Mouse (Mus musculus) liver, adult 2 months (tissue): ENCODE measurements around the gene Podxl2. TPM values are rescaled to one million over a fixed set of nuclear protein-coding genes. Genes with fewer than 3 reads are reported as not detected.

ENCODE experiments used
- DNase-seq: peaks from one replicate; pipeline ENCODE4 v3.0.0-alpha.2; 2011; ENCODE audit warnings: low read depth, low spot score; ENCODE audit errors: extremely low read depth
- H3K27ac ChIP-seq: fragments of 200-500 bp; replicated peaks from 2 replicates; pipeline ENCODE4 v1.5.1; 2012; ENCODE audit warnings: low read depth, mild to moderate bottlenecking, control low read depth, inconsistent platforms, low read length; ENCODE audit not compliant: insufficient read depth
- H3K27me3 ChIP-seq: fragments of 200-500 bp; 2 replicates; pipeline ENCODE4 v1.6.1; 2012; ENCODE audit warnings: mild to moderate bottlenecking, moderate library complexity, low read length, inconsistent platforms; ENCODE audit not compliant: control insufficient read depth, insufficient read depth
- H3K36me3 ChIP-seq: fragments of 200-500 bp; 2 replicates; pipeline ENCODE4 v1.6.1; 2012; ENCODE audit warnings: low read length, inconsistent platforms; ENCODE audit not compliant: control insufficient read depth, insufficient read depth
- H3K4me1 ChIP-seq: fragments of 200-500 bp; 2 replicates; pipeline ENCODE4 v1.6.1; 2011; ENCODE audit warnings: low read length; ENCODE audit not compliant: control insufficient read depth, insufficient read depth
- H3K4me3 ChIP-seq: fragments of 200-500 bp; 2 replicates; pipeline ENCODE4 v1.5.1; 2011; ENCODE audit warnings: low read depth, mild to moderate bottlenecking, control low read depth, low read length, moderate library complexity; ENCODE audit not compliant: insufficient read depth
- H3K79me2 ChIP-seq: fragments of 200-500 bp; 2 replicates; pipeline ENCODE4 v1.6.1; 2012; ENCODE audit warnings: inconsistent platforms, mild to moderate bottlenecking, low read length, moderate library complexity; ENCODE audit not compliant: control insufficient read depth, insufficient read depth
- H3K9ac ChIP-seq: fragments of 200-500 bp; 2 replicates; pipeline ENCODE4 v1.6.1; 2012; ENCODE audit warnings: low read depth, mild to moderate bottlenecking, control low read depth, inconsistent platforms, low read length
- CTCF ChIP-seq: fragments of 200-500 bp; IDR thresholded peaks from 2 replicates; pipeline ENCODE4 v1.5.1; 2011; ENCODE audit warnings: low read depth, low read length, control low read depth
- POLR2A ChIP-seq: fragments of 200-500 bp; IDR thresholded peaks from 2 replicates; pipeline ENCODE4 v1.6.1; 2011; ENCODE audit warnings: low read length, control low read depth; ENCODE audit not compliant: insufficient read depth; ENCODE audit errors: extremely low read depth
- WGBS: fragments of 180-500 bp; shearing (Covaris S2); methylation state at CpG from one replicate; pipeline ENCODE4 v1.1.7; 2018; 5-methylcytosine and 5-hydroxymethylcytosine counted together
- polyA plus RNA-seq: library from polyadenylated mRNA; depleted of rRNA; stranded (reverse); fragments of >200 nt; gene quantifications from 2 replicates; pipeline ENCODE4 v1.2.3, GENCODE M21; 2012
- total RNA-seq: library from RNA; depleted of rRNA; stranded (reverse); fragments of >200 nt; gene quantifications from 2 replicates; pipeline ENCODE4 v1.2.3, GENCODE M21; 2014

Gene Podxl2
- total and polyA plus RNA-seq, 2 experiments: 0.46 to 0.89 TPM

- Histone ChIP-seq H3K36me3 (no peaks in the 10 kb centered on the region), H3K4me3 (no peak overlapping the region), H3K79me2 (no peaks in the 10 kb centered on the region), H3K27ac (no peak overlapping the region), H3K27me3 (no peaks in the 10 kb centered on the region), H3K9ac (no peak overlapping the region), H3K4me1 (peaks cover 3% of the 10 kb centered on the region; the same call in 1 of the 2 replicates)
- DNase-seq: no peak
- WGBS: 92% methylated on average over 7 of the region's 7 CpGs
- no peak for TF ChIP-seq CTCF
- no peak for TF ChIP-seq POLR2A
These were observed 22.4 kb upstream of the Podxl2 start for GRCm38 (mm10) chr6:88897246-88897645.

- Histone ChIP-seq H3K79me2 (no peaks in the 10 kb centered on the region), H3K4me3 (no peak overlapping the region), H3K27ac (no peak overlapping the region), H3K4me1 (no peaks in the 10 kb centered on the region; the same call in 1 of the 2 replicates), H3K36me3 (no peaks in the 10 kb centered on the region), H3K9ac (no peak overlapping the region), H3K27me3 (no peaks in the 10 kb centered on the region)
- 70% methylated on average over 6 of the region's 6 CpGs for WGBS
- DNase-seq: peak; percentile 29
- TF ChIP-seq POLR2A (no peak), CTCF (no peak)
These were observed 21.1 kb upstream of the Podxl2 start for GRCm38 (mm10) chr6:88895943-88896342.

- Histone ChIP-seq H3K36me3 (no peaks in the 10 kb centered on the region), H3K27ac (no peak overlapping the region)
These were observed 18.7 kb upstream of the Podxl2 start for GRCm38 (mm10) chr6:88893559-88893958.

DNA sequence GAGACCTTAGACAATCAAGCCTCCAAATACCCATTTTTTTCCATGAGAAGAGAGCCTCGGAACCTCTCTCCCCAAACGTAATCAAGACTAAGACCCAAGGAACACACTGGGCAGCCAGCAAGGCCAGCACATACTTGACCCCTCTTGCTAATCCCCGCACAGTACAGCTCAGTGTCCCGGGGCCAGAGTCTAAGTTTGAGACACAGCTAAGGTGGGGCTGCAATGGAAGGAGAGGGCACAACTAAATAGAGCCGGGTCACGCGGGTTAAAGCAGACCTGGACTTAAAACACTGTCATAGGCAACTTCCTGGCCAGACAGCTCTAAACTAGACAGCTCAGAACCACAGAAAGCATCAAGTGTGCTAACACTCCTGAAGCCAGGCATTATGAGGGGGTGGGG is 16.0 kb upstream of the Podxl2 start:
- no peak overlapping the region for H3K27ac ChIP-seq
- H3K27me3 ChIP-seq: no peaks in the 10 kb centered on the region
- no peaks in the 10 kb centered on the region for H3K36me3 ChIP-seq
- peaks cover 9% of the 10 kb centered on the region for H3K4me1 ChIP-seq
- no peak for TF ChIP-seq CTCF
- no peak for TF ChIP-seq POLR2A
- WGBS: 93% methylated on average over 7 of the region's 7 CpGs
- no peaks in the 10 kb centered on the region for H3K79me2 ChIP-seq
- no peak overlapping the region for H3K4me3 ChIP-seq
- no peak for DNase-seq
- no peak overlapping the region for H3K9ac ChIP-seq

More at GRCm38 (mm10) chr6:88893559-88893958, 18.7 kb upstream of the Podxl2 start:
- peak; percentile 17 for DNase-seq
- no peak overlapping the region for H3K4me3 ChIP-seq
- TF ChIP-seq CTCF (peak; percentile 94), POLR2A (no peak)
- H3K27me3 ChIP-seq: no peaks in the 10 kb centered on the region
- H3K4me1 ChIP-seq: peaks cover 9% of the 10 kb centered on the region
- WGBS: 56% methylated on average over 5 of the region's 5 CpGs
- no peak overlapping the region for H3K9ac ChIP-seq
- H3K79me2 ChIP-seq: no peaks in the 10 kb centered on the region

- H3K79me2 ChIP-seq: no peaks in the 10 kb centered on the region
- 25% methylated on average over 13 of the region's 13 CpGs for whole genome bisulfite sequencing
- no peak for TF ChIP-seq CTCF
- TF ChIP-seq POLR2A: no peak
- peak; percentile 74 for DNase-seq
- H3K4me1 ChIP-seq: peaks cover 9% of the 10 kb centered on the region
- H3K9ac ChIP-seq: no peak overlapping the region
- no peak overlapping the region for H3K4me3 ChIP-seq
- no peak overlapping the region for H3K27ac ChIP-seq
- H3K27me3 ChIP-seq: no peaks in the 10 kb centered on the region
- no peaks in the 10 kb centered on the region for H3K36me3 ChIP-seq
These were observed 14.7 kb upstream of the Podxl2 start for GRCm38 (mm10) chr6:88889410-88890042.

DNA sequence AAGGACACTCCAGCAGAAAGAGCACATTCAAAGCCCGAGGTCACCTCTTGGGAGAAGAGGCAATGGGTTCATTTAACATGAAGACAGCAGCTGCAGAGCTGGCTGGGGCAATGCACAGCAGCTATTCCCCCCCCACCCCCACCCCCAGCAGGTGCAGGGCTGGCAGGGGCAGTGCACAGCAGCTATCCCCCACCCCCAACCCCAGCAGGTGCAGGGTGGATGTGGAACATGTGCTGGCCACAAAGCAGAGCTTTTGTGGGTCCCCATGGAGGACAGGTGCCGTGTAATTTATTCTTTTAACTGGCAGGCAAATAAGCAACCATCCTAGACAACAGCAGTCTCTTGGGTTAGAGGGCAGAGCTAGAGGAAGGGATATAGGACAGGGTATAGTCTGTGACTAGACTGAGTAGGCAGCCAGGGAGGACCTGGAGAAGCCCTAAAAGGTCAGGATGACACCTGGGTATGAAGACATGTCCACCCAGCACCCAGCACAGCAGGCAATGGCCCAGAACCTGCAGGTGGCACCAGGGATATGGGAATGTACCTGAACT is 11.6 kb upstream of the Podxl2 start:
- Histone ChIP-seq H3K79me2 (no peaks in the 10 kb centered on the region), H3K4me3 (no peak overlapping the region), H3K9ac (no peak overlapping the region), H3K27ac (no peak overlapping the region), H3K27me3 (no peaks in the 10 kb centered on the region), H3K4me1 (peaks cover 9% of the 10 kb centered on the region), H3K36me3 (no peaks in the 10 kb centered on the region)
- WGBS: 92% methylated on average over 2 of the region's 2 CpGs
- TF ChIP-seq POLR2A: no peak
- no peak for TF ChIP-seq CTCF
- no peak for DNase-seq
